Mouse (Mus musculus) heart, embryonic 11.5 days (tissue): Measurements from ENCODE around the gene Myo1h. TPM values are rescaled to one million over a fixed set of nuclear protein-coding genes. Genes with fewer than 3 reads are reported as not detected.

Source experiments
- ATAC-seq: fragments of 200-750 bp; cut with Nextera tagmentation; replicated peaks from 2 replicates; pipeline ENCODE4 v1.8.0; 2017; ENCODE audit warnings: moderate library complexity; ENCODE audit not compliant: insufficient number of reproducible peaks, low FRiP score, low TSS enrichment
- H3K27ac ChIP-seq: fragments of 300-500 bp; sonication (generic); 2 replicates; pipeline ENCODE4 v1.5.1; 2014; ENCODE audit warnings: mild to moderate bottlenecking, low read depth, low read length
- H3K27me3 ChIP-seq: fragments of 300-500 bp; sonication (generic); 2 replicates; pipeline ENCODE4 v1.6.1; 2014; ENCODE audit warnings: mild to moderate bottlenecking, low read length, mixed read lengths; ENCODE audit not compliant: control insufficient read depth, insufficient read depth
- H3K36me3 ChIP-seq: fragments of 300-500 bp; sonication (generic); 2 replicates; pipeline ENCODE4 v1.6.1; 2014; ENCODE audit warnings: mild to moderate bottlenecking, low read length, moderate library complexity, mixed read lengths; ENCODE audit not compliant: control insufficient read depth, insufficient read depth
- H3K4me1 ChIP-seq: fragments of 300-500 bp; sonication (generic); 2 replicates; pipeline ENCODE4 v1.6.1; 2014; ENCODE audit warnings: low read length; ENCODE audit not compliant: control insufficient read depth, insufficient read depth
- H3K4me2 ChIP-seq: fragments of 300-500 bp; sonication (generic); 2 replicates; pipeline ENCODE4 v1.6.1; 2014; ENCODE audit warnings: mild to moderate bottlenecking, moderate library complexity
- H3K4me3 ChIP-seq: fragments of 300-500 bp; sonication (generic); 2 replicates; pipeline ENCODE4 v1.5.1; 2014; ENCODE audit warnings: low read depth, low read length
- H3K9ac ChIP-seq: fragments of 300-500 bp; sonication (generic); 2 replicates; pipeline ENCODE4 v1.6.1; 2014; ENCODE audit warnings: mild to moderate bottlenecking, low read depth, low read length, moderate library complexity
- H3K9me3 ChIP-seq: fragments of 300-500 bp; sonication (generic); replicated peaks from 2 replicates; pipeline ENCODE4 v1.6.1; 2016; ENCODE audit warnings: low read length; ENCODE audit not compliant: control insufficient read depth
- WGBS: fragments of 180-500 bp; shearing (Covaris S2); extraction: QIAGEN DNeasy Blood & Tissue Kit; methylation state at CpG from one replicate; pipeline ENCODE4 v1.1.7; 2014; ENCODE audit not compliant: insufficient replicate concordance; 5-methylcytosine and 5-hydroxymethylcytosine counted together
- polyA plus RNA-seq: library from polyadenylated mRNA; unstranded; fragments of >200 nt; fragmentation: Nextera tagmentation; extraction: Ambion mirVana; gene quantifications from 2 replicates; pipeline ENCODE4 v1.2.1, GENCODE M21; 2014

Myo1h gene
- polyA plus RNA-seq, 1 experiment from 2014 or later = 1.3 TPM

- H3K27ac ChIP-seq = no peak overlapping the region
- H3K9me3 ChIP-seq = no peaks in the 10 kb centered on the region
- no peak for ATAC-seq
- no peak overlapping the region for H3K9ac ChIP-seq
- 63% methylated on average over 7 of the region's 7 CpGs for WGBS
- peaks cover 5% of the 10 kb centered on the region for H3K4me1 ChIP-seq
- no peaks in the 10 kb centered on the region for H3K36me3 ChIP-seq
- peaks cover 67% of the 10 kb centered on the region for H3K27me3 ChIP-seq
- no peak overlapping the region for H3K4me2 ChIP-seq
- H3K4me3 ChIP-seq = no peak overlapping the region
Observed at GRCm38 (mm10) chr5:114269499-114269898, 19.5 kb upstream of the Myo1h start.

DNA sequence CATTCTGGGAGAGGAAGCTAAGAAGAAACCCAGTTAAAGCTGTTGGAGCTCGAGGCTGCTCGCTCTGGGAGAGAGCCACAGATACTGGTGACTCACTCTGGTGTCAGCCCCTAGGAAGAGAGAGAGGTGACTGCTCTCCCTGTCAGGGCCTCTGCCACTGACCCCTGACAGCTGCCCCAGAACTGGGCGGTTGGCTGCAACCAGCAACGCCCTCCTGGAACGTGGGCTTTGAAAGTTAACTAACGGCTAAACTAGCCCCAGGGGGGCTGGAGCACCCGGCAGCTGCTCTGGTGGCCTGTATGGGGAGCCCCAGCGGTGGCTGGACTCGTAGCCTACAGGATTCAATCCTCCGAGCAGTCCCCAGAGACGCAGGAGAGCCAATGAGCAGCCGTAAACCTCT lies 19.0 kb upstream of the Myo1h start:
- ATAC-seq = no peak
- H3K27me3 ChIP-seq = peaks cover 72% of the 10 kb centered on the region
- no peaks in the 10 kb centered on the region for H3K36me3 ChIP-seq
- no peak overlapping the region for H3K4me2 ChIP-seq
- no peak overlapping the region for H3K9ac ChIP-seq
- H3K4me1 ChIP-seq = peaks cover 5% of the 10 kb centered on the region
- H3K4me3 ChIP-seq = no peak overlapping the region
- WGBS = 19% methylated on average over 12 of the region's 12 CpGs
- H3K9me3 ChIP-seq = no peaks in the 10 kb centered on the region
- H3K27ac ChIP-seq = no peak overlapping the region

DNA sequence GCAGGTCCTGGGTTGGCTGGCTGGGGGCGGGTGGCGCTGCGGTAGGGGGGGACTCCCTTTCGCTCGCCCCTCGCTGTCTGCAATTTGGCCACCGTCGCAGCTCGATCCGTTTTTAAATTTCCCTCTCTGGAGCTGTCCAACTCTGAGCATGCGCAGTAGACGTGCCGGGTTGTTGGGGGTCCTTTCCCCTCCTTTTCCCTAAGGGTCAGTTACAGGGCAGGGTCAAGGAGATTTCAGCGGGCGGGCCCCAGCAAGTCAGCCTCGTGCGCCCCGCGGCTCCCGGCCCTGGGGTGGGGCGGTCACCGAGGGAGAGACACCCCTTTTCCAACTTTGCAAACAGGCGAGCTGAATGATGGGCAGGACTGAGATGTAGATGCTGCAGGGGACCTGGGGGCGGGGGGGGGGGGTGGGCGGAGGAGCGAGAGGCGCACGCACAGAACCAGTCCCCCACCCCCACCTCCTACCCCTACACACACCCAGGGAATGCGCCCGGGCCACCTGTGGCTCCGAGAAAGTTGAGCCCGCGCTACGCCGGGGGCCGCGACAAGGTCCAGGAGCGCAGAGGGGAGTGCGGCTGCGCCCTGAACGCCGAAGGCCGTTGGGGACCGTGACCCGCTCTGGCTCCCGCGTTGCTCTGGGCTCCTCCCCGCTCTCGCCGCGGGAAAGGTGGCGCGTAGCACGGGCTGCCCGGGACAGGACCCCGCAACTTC lies 15.1 kb upstream of the Myo1h start, which contains the start of gene Foxn4:
Foxn4 (minus strand) TSS at position 115 of the 710 bp plus-strand sequence.
- Histone ChIP-seq H3K4me1 (peaks cover 5% of the 10 kb centered on the region), H3K9me3 (no peaks in the 10 kb centered on the region), H3K27ac (no peak within 1 kb of the TSS), H3K27me3 (peaks cover 88% of the 10 kb centered on the region), H3K4me3 (peak within 1 kb of the TSS; percentile 44), H3K4me2 (peak within 1 kb of the TSS; percentile 65), H3K9ac (no peak within 1 kb of the TSS), H3K36me3 (no peaks in the 10 kb centered on the region)
- under 1% methylated on average over 40 of the region's 56 CpGs for WGBS
- ATAC-seq = 0 out of 2 replicates have a peak, but pooled peaks have one; percentile 18

GRCm38 (mm10) chr5:114275339-114275738 lies 13.6 kb upstream of the Myo1h start:
- Histone ChIP-seq H3K4me3 (no peak overlapping the region), H3K4me1 (peaks cover 5% of the 10 kb centered on the region), H3K27me3 (peaks cover 82% of the 10 kb centered on the region), H3K27ac (no peak overlapping the region), H3K4me2 (no peak overlapping the region), H3K9me3 (no peaks in the 10 kb centered on the region), H3K9ac (no peak overlapping the region), H3K36me3 (no peaks in the 10 kb centered on the region)
- 33% methylated on average over 8 of the region's 8 CpGs for WGBS
- no peak for ATAC-seq

DNA sequence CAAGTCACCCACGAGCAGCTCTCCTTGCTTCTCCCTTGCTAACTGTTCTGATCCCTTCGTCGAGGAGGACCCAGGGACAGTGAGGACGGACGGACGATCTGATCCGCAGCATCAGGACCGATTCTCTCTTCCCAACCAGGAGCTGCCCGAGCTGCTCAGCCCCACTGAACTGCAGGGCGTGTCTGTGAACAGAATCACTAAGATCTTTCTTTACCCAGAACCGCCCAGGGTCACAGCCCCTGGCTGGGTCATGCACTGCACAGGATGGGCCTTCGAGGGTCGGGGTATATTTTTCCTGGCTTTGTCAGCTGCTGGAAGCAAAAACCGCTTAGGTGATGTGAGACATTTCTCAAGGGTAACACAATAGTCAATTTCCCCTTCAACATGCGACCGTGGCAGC lies 13.0 kb upstream of the Myo1h start:
- Histone ChIP-seq H3K4me2 (no peak overlapping the region), H3K9me3 (no peaks in the 10 kb centered on the region), H3K9ac (no peak overlapping the region), H3K27me3 (peaks cover 75% of the 10 kb centered on the region), H3K4me3 (no peak overlapping the region), H3K36me3 (no peaks in the 10 kb centered on the region), H3K27ac (no peak overlapping the region), H3K4me1 (peaks cover 5% of the 10 kb centered on the region)
- 45% methylated on average over 16 of the region's 16 CpGs for WGBS
- ATAC-seq = no peak

DNA sequence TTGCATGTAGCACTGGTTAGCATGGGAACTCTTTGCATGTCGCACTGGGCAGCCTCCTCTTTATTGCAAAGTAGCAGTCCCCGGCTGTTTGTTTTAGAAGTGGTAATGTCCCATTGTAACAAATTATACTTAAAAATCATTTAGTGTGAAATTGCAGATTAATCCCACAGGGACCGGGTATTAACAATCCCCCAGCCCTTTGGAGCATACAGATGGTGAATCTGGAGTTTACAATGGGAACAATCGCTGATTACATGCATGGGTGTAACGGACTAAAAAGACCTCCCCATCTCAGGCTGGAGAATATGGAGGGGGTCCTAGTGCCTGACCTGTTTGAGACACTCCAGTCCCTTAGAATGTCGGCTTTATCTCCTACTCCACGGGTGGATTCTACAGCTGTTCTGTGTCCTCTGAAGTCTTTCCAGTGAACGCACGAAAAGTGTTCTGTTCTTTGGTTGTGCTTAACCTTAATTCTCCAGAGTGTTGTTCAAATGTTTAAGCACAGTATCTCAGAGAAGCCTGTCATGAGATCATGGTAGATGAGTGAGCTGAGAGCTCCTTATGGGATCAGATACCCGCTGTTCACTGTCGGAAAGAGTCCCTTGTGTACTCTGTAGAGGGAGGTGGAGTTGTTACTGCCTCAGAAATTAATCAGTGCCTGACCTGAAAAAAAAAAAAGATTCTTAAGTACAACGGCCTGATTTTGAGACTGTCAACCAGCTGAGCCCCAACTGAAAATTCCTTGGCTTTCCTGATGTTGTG lies 9.4 kb upstream of the Myo1h start:
- peaks cover 40% of the 10 kb centered on the region for H3K27me3 ChIP-seq
- H3K9ac ChIP-seq = no peak overlapping the region
- ATAC-seq = no peak

GRCm38 (mm10) chr5:114282346-114282745 lies 6.6 kb upstream of the Myo1h start:
- Histone ChIP-seq H3K4me3 (no peak overlapping the region), H3K9me3 (no peaks in the 10 kb centered on the region), H3K4me1 (no peaks in the 10 kb centered on the region), H3K9ac (no peak overlapping the region), H3K27me3 (peaks cover 13% of the 10 kb centered on the region), H3K36me3 (no peaks in the 10 kb centered on the region), H3K4me2 (no peak overlapping the region), H3K27ac (no peak overlapping the region)
- ATAC-seq = no peak
- 45% methylated on average over 6 of the region's 6 CpGs for WGBS

More for the DNA sequence above, 9.4 kb upstream of the Myo1h start:
- Histone ChIP-seq H3K4me1 (no peaks in the 10 kb centered on the region), H3K36me3 (no peaks in the 10 kb centered on the region), H3K4me2 (no peak overlapping the region), H3K27ac (no peak overlapping the region), H3K9me3 (no peaks in the 10 kb centered on the region), H3K4me3 (no peak overlapping the region)
- 57% methylated on average over 12 of the region's 12 CpGs for WGBS

DNA sequence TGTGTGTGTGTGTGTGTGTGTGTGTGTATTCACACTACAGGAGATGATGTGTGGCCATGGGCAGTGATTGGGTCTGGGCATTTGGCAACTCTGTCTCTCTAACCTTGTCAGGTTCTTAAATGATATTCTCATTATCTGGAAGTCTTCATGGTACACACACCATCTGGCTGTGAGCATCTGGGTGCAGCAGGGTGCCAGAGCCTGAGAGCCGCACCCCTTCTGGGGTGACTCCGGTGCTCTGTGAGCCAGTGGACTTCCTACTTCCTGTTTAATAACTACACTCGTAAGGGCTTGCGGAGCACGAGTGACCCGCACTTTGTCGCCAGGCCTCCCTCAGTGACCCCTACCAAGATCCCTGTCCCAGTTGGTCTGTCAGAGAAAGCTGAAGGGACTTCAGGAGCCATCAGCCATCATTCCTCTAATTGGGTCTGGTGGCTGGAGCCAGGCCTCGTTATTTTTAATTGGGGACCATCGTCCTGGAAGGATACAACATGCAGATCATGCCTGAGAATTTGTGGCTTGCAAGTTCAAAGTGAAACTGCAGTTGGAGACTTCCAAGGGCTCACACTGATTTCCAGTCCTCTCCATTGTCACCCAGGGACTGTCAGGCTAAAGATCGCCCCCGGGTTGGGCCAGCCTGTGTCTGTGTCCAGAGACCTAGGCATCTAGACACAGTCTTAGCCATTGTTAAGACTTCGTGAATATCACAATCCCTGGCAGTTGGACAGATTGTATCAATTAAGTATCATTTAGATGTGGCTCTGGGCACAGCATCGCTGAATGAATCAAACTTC lies 4.2 kb upstream of the Myo1h start:
- H3K27me3 ChIP-seq = peaks cover 17% of the 10 kb centered on the region

More for the DNA sequence above, 4.2 kb upstream of the Myo1h start:
- Histone ChIP-seq H3K27ac (no peak overlapping the region), H3K4me1 (no peaks in the 10 kb centered on the region), H3K9me3 (no peaks in the 10 kb centered on the region), H3K4me2 (no peak overlapping the region), H3K36me3 (no peaks in the 10 kb centered on the region), H3K4me3 (no peak overlapping the region), H3K9ac (no peak overlapping the region)
- no peak for ATAC-seq
- 78% methylated on average over 13 of the region's 13 CpGs for WGBS
